Mouse (Mus musculus) erythroblast, embryonic 14.5 days (primary cell): ENCODE data around the gene Abtb2. TPM values are rescaled to one million over a fixed set of nuclear protein-coding genes. Genes with fewer than 3 reads are reported as not detected.

Experiments
- H3K27me3 ChIP-seq: 2 replicates; pipeline ENCODE4 v1.6.1; 2012; ENCODE audit warnings: inconsistent platforms; ENCODE audit not compliant: control insufficient read depth
- H3K36me3 ChIP-seq: 2 replicates; pipeline ENCODE4 v1.6.1; 2012; ENCODE audit warnings: mild to moderate bottlenecking, inconsistent platforms; ENCODE audit not compliant: control insufficient read depth
- H3K4me1 ChIP-seq: 2 replicates; pipeline ENCODE4 v1.6.1; 2012; ENCODE audit warnings: inconsistent platforms; ENCODE audit not compliant: control insufficient read depth
- H3K4me3 ChIP-seq: replicated peaks from 2 replicates; pipeline ENCODE3; 2012; ENCODE audit warnings: moderate library complexity, mild to moderate bottlenecking, inconsistent platforms
- H3K9me3 ChIP-seq: 2 replicates; pipeline ENCODE4 v1.6.1; 2012; ENCODE audit warnings: low read length, inconsistent platforms, mixed read lengths; ENCODE audit not compliant: control insufficient read depth
- GATA1 ChIP-seq: IDR thresholded peaks from 2 replicates; pipeline ENCODE4 v1.6.1; 2012; ENCODE audit warnings: low read length, inconsistent platforms, mixed read lengths
- TAL1 ChIP-seq: IDR thresholded peaks from 3 replicates; pipeline ENCODE4 v1.6.1; 2012; ENCODE audit warnings: low read length, inconsistent platforms, mixed read lengths
- polyA plus RNA-seq: library from polyadenylated mRNA; stranded (reverse); fragments of >175 nt; gene quantifications from 2 replicates; pipeline ENCODE4 v1.2.3, GENCODE M21; 2012

The Abtb2 gene
- polyA plus RNA-seq, 1 experiment = 0.12 TPM

- H3K4me3 ChIP-seq = no peak overlapping the region
- H3K36me3 ChIP-seq = no peaks in the 10 kb centered on the region; the same call in 1 of the 2 replicates
- H3K4me1 ChIP-seq = peaks cover 8% of the 10 kb centered on the region
- no peaks in the 10 kb centered on the region for H3K27me3 ChIP-seq
- no peaks in the 10 kb centered on the region for H3K9me3 ChIP-seq
- TF ChIP-seq TAL1 (no peak), GATA1 (no peak)
Observed at GRCm38 (mm10) chr2:103682927-103683442, 116.9 kb downstream of the Abtb2 start.

GRCm38 (mm10) chr2:103684431-103684830 is 118.3 kb downstream of the Abtb2 start:
- Histone ChIP-seq H3K36me3 (no peaks in the 10 kb centered on the region; the same call in 1 of the 2 replicates), H3K27me3 (no peaks in the 10 kb centered on the region), H3K4me1 (peaks cover 8% of the 10 kb centered on the region), H3K4me3 (no peak overlapping the region), H3K9me3 (no peaks in the 10 kb centered on the region)
- TF ChIP-seq GATA1 (no peak), TAL1 (no peak)

- H3K4me1 ChIP-seq = peaks cover 8% of the 10 kb centered on the region
- H3K9me3 ChIP-seq = no peaks in the 10 kb centered on the region
- no peaks in the 10 kb centered on the region for H3K27me3 ChIP-seq
- TF ChIP-seq TAL1 (no peak), GATA1 (no peak)
- H3K36me3 ChIP-seq = no peaks in the 10 kb centered on the region; the same call in 1 of the 2 replicates
- no peak overlapping the region for H3K4me3 ChIP-seq
Observed at GRCm38 (mm10) chr2:103684926-103685577, 118.9 kb downstream of the Abtb2 start.

GRCm38 (mm10) chr2:103685581-103685980 is 119.5 kb downstream of the Abtb2 start:
- Histone ChIP-seq H3K36me3 (no peaks in the 10 kb centered on the region; the same call in 1 of the 2 replicates), H3K4me3 (no peak overlapping the region), H3K9me3 (no peaks in the 10 kb centered on the region), H3K27me3 (no peaks in the 10 kb centered on the region), H3K4me1 (peaks cover 8% of the 10 kb centered on the region)
- no peak for TF ChIP-seq TAL1
- no peak for TF ChIP-seq GATA1

- H3K4me3 ChIP-seq = no peak overlapping the region
- H3K27me3 ChIP-seq = no peaks in the 10 kb centered on the region
- peaks cover 8% of the 10 kb centered on the region for H3K4me1 ChIP-seq
- TF ChIP-seq TAL1 (no peak), GATA1 (no peak)
- no peaks in the 10 kb centered on the region for H3K9me3 ChIP-seq
- no peaks in the 10 kb centered on the region; the same call in 1 of the 2 replicates for H3K36me3 ChIP-seq
Observed at GRCm38 (mm10) chr2:103687143-103687542, 121.0 kb downstream of the Abtb2 start.

GRCm38 (mm10) chr2:103687888-103688287 is 121.8 kb downstream of the Abtb2 start:
- TF ChIP-seq TAL1 (no peak), GATA1 (no peak)
- H3K36me3 ChIP-seq = no peaks in the 10 kb centered on the region; the same call in 1 of the 2 replicates
- H3K9me3 ChIP-seq = no peaks in the 10 kb centered on the region
- H3K4me1 ChIP-seq = peaks cover 8% of the 10 kb centered on the region
- no peaks in the 10 kb centered on the region for H3K27me3 ChIP-seq
- H3K4me3 ChIP-seq = no peak overlapping the region

- Histone ChIP-seq H3K4me3 (no peak overlapping the region), H3K27me3 (no peaks in the 10 kb centered on the region), H3K9me3 (no peaks in the 10 kb centered on the region), H3K4me1 (peaks cover 2% of the 10 kb centered on the region), H3K36me3 (no peaks in the 10 kb centered on the region)
- no peak for TF ChIP-seq GATA1
- no peak for TF ChIP-seq TAL1
Observed at GRCm38 (mm10) chr2:103690425-103690824, 124.3 kb downstream of the Abtb2 start.

GRCm38 (mm10) chr2:103690828-103691227 is 124.7 kb downstream of the Abtb2 start:
- Histone ChIP-seq H3K36me3 (no peaks in the 10 kb centered on the region), H3K9me3 (no peaks in the 10 kb centered on the region)
- TF ChIP-seq GATA1 (no peak), TAL1 (no peak)

GRCm38 (mm10) chr2:103691278-103691677 is 125.2 kb downstream of the Abtb2 start:
- Histone ChIP-seq H3K4me1 (no peaks in the 10 kb centered on the region), H3K9me3 (no peaks in the 10 kb centered on the region), H3K4me3 (no peak overlapping the region), H3K27me3 (no peaks in the 10 kb centered on the region), H3K36me3 (no peaks in the 10 kb centered on the region)
- TF ChIP-seq GATA1 = no peak
- no peak for TF ChIP-seq TAL1

More at GRCm38 (mm10) chr2:103690828-103691227, 124.7 kb downstream of the Abtb2 start:
- no peaks in the 10 kb centered on the region for H3K27me3 ChIP-seq
- no peak overlapping the region for H3K4me3 ChIP-seq
- no peaks in the 10 kb centered on the region for H3K4me1 ChIP-seq

- Histone ChIP-seq H3K9me3 (no peaks in the 10 kb centered on the region), H3K4me3 (no peak overlapping the region), H3K27me3 (no peaks in the 10 kb centered on the region), H3K4me1 (no peaks in the 10 kb centered on the region), H3K36me3 (no peaks in the 10 kb centered on the region)
- TF ChIP-seq GATA1 (no peak), TAL1 (no peak)
Observed at GRCm38 (mm10) chr2:103692810-103693209, 126.7 kb downstream of the Abtb2 start.
